Mouse (Mus musculus) forebrain, postnatal 0 days (tissue): ENCODE data around the gene B4galt1. TPM values are rescaled to one million over a fixed set of nuclear protein-coding genes. Genes with fewer than 3 reads are reported as not detected.

Experiments
- ATAC-seq: fragments of 200-750 bp; cut with Nextera tagmentation; 2 replicates; pipeline ENCODE4 v1.8.0; 2017; ENCODE audit warnings: mild to moderate bottlenecking, moderate library complexity
- DNase-seq: peaks from one replicate; pipeline ENCODE4 v3.0.0-alpha.2; 2015
- H3K27ac ChIP-seq: fragments of 300-500 bp; sonication (generic); 2 replicates; pipeline ENCODE4 v1.5.1; 2014; ENCODE audit warnings: low read depth, mild to moderate bottlenecking, antibody characterized with exemption, low read length, moderate library complexity, mixed read lengths
- H3K27me3 ChIP-seq: fragments of 300-500 bp; sonication (generic); 2 replicates; pipeline ENCODE4 v1.6.1; 2014; ENCODE audit warnings: mild to moderate bottlenecking, low read length, mixed read lengths; ENCODE audit not compliant: insufficient read depth
- H3K36me3 ChIP-seq: fragments of 300-500 bp; sonication (generic); 2 replicates; pipeline ENCODE4 v1.6.1; 2014; ENCODE audit warnings: mild to moderate bottlenecking, moderate library complexity; ENCODE audit not compliant: insufficient read depth
- H3K4me1 ChIP-seq: fragments of 300-500 bp; sonication (generic); 2 replicates; pipeline ENCODE4 v1.6.1; 2014; ENCODE audit warnings: antibody characterized with exemption; ENCODE audit not compliant: insufficient read depth
- H3K4me2 ChIP-seq: fragments of 300-500 bp; sonication (generic); 2 replicates; pipeline ENCODE4 v1.6.1; 2014; ENCODE audit warnings: low read depth, mild to moderate bottlenecking, moderate library complexity
- H3K4me3 ChIP-seq: fragments of 300-500 bp; sonication (generic); 2 replicates; pipeline ENCODE4 v1.5.1; 2014; ENCODE audit warnings: low read depth, low read length, mixed read lengths
- H3K9ac ChIP-seq: fragments of 300-500 bp; sonication (generic); 2 replicates; pipeline ENCODE4 v1.6.1; 2014; ENCODE audit warnings: mild to moderate bottlenecking
- H3K9me3 ChIP-seq: fragments of 300-500 bp; sonication (generic); 2 replicates; pipeline ENCODE4 v1.6.1; 2016; ENCODE audit warnings: low read length
- CTCF ChIP-seq: sonication (generic); IDR thresholded peaks from 2 replicates; pipeline ENCODE4 v1.5.1; 2016; ENCODE audit warnings: antibody characterized with exemption, control low read depth, low read depth
- WGBS: fragments of 180-500 bp; shearing (Covaris S2); extraction: QIAGEN DNeasy Blood & Tissue Kit; methylation state at CpG from one replicate; pipeline ENCODE4 v1.1.7; 2014; 5-methylcytosine and 5-hydroxymethylcytosine counted together
- polyA plus RNA-seq: library from polyadenylated mRNA; unstranded; fragments of >200 nt; fragmentation: Nextera tagmentation; extraction: Ambion mirVana; gene quantifications from 2 replicates; pipeline ENCODE4 v1.2.1, GENCODE M21; 2015
- total RNA-seq: library from RNA; depleted of rRNA; stranded (reverse); fragments of >200 nt; gene quantifications from 2 replicates; pipeline ENCODE4 v1.2.3, GENCODE M21; 2014

B4galt1 gene
- total and polyA plus RNA-seq, 2 experiments from 2014 or later: 4.9 to 10.0 TPM

DNA sequence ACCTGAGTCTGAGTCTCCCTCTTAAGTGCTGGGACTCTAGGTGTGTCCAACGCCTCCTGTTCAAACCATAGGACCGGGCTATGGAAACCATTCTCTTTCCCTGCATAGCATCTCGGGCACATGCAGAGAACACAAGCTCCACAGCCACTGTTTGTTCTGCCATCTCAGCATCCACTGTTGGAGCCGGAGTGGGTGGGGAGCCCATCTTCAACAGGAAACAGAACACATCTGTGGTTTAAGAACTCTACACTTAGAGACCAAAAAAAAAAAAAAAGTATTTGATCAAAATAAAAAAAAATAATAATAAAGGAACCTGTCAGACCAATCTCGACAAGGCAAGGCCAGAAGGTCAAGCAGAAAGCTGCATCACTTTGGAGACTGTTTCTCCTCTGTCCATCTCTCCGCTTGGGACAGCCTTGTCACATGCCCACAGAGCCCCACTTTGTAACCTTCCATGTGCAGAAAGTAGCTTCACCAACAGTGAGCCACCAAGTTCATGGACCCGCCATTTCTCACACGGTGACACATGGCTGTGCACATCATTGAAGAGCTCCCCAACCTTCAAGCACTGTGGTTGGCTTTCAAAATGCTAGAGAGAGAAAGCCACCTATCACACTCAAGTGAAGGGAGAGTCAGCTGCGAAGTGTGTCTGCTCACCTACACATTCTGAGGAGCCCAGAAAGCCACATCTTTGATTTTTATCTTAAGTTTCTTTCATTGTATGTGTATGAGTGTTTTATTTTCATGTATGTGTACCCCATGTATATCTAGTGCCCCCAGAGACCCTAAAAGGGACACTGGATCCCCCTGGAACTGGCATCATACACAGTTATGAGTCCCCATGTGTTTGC, 20.2 kb downstream of the B4galt1 start:
- no peak for TF ChIP-seq CTCF
- no peaks in the 10 kb centered on the region for H3K36me3 ChIP-seq
- no peaks in the 10 kb centered on the region for H3K27me3 ChIP-seq
- no peaks in the 10 kb centered on the region for H3K9me3 ChIP-seq
- no peak overlapping the region for H3K4me3 ChIP-seq
- 95% methylated on average over 9 of the region's 9 CpGs for WGBS
- 0 out of 2 replicates have a peak, but pooled peaks cover 3% of the 10 kb centered on the region for H3K4me1 ChIP-seq
- H3K9ac ChIP-seq: no peak overlapping the region
- ATAC-seq (no peak), DNase-seq (no peak)
- no peak overlapping the region for H3K4me2 ChIP-seq
- no peak overlapping the region for H3K27ac ChIP-seq

DNA sequence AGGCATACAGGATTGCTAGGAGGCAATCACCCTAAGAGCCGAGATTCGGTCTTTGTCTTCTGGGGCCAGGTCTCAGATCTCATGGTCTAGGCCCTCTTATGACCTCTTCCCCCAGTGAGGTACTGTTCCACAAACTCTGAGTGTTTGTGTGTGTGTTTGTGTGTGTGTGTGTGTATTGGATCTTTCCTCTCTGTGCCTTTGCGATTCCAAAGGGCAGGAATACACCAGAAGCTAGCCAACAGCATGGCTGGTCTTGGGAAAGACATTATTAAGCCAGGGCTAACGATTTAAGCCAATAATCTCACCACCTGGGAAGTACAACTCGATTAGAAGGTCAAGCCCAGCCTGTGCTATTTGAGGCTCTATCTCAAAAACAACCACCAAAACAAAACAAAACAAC, 23.3 kb downstream of the B4galt1 start:
- Histone ChIP-seq H3K36me3 (no peaks in the 10 kb centered on the region), H3K9ac (no peak overlapping the region), H3K27me3 (no peaks in the 10 kb centered on the region), H3K27ac (no peak overlapping the region), H3K4me3 (no peak overlapping the region), H3K4me2 (no peak overlapping the region), H3K4me1 (no peaks in the 10 kb centered on the region), H3K9me3 (no peaks in the 10 kb centered on the region)
- ATAC-seq (no peak), DNase-seq (no peak)
- WGBS: 75% methylated on average over 5 of the region's 5 CpGs
- TF ChIP-seq CTCF: no peak

- Histone ChIP-seq H3K4me2 (no peak overlapping the region), H3K4me3 (no peak overlapping the region), H3K9ac (no peak overlapping the region), H3K27me3 (no peaks in the 10 kb centered on the region), H3K9me3 (no peaks in the 10 kb centered on the region), H3K27ac (no peak overlapping the region), H3K4me1 (no peaks in the 10 kb centered on the region), H3K36me3 (no peaks in the 10 kb centered on the region)
- DNase-seq: no peak
- no peak for ATAC-seq
- no peak for TF ChIP-seq CTCF
- 89% methylated on average over 13 of the region's 13 CpGs for WGBS
These were observed 24.0 kb downstream of the B4galt1 start for GRCm38 (mm10) chr4:40829654-40830400.

DNA sequence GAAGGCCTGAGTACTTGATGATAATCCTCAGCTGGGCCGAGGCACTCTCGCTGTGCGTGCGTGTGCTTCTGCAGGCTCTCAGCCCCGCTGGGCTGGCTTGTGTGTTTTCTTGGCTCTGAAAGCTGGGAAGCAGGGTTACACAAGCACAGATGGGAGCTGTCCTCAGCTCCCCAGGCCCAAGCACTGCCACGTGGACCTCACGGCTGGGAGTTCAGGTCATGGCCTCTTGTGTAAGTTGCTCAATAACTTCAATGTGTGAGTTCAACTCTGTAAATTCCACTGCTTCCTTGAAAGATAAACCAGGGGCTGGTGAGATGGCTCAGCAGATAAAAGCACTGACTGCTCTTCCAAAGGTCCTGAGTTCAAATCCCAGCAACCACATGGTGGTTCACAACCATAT, 24.9 kb downstream of the B4galt1 start:
- WGBS: 81% methylated on average over 7 of the region's 7 CpGs
- Histone ChIP-seq H3K9me3 (no peaks in the 10 kb centered on the region), H3K27ac (no peak overlapping the region), H3K9ac (no peak overlapping the region), H3K4me2 (no peak overlapping the region), H3K27me3 (no peaks in the 10 kb centered on the region), H3K4me1 (no peaks in the 10 kb centered on the region), H3K36me3 (no peaks in the 10 kb centered on the region), H3K4me3 (no peak overlapping the region)
- ATAC-seq (no peak), DNase-seq (no peak)
- TF ChIP-seq CTCF: no peak

DNA sequence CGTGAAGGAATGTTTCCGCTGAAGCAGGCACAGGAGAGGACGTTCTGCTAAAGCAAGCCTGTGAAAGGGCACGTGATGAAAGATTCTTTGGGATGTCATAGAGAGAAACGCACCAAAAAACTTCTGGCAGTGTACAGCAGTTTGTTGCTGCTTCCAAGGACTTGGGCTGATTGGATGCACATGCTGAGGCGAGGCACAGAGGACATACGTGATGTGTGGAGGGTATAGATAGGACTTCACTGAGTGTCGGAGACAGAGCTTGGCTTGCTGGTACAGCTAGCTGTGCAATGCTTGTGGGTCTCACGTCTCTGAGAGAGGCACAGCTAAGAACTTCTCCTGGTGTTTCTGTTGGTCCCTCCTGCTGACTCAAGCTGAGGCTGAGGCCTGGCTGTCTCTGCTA, 25.9 kb downstream of the B4galt1 start:
- H3K27ac ChIP-seq: no peak overlapping the region
- no peak for DNase-seq
- no peaks in the 10 kb centered on the region for H3K27me3 ChIP-seq
- H3K4me2 ChIP-seq: no peak overlapping the region
- ATAC-seq: no peak
- no peaks in the 10 kb centered on the region for H3K4me1 ChIP-seq
- WGBS: 92% methylated on average over 9 of the region's 9 CpGs
- H3K36me3 ChIP-seq: no peaks in the 10 kb centered on the region
- TF ChIP-seq CTCF: no peak
- no peak overlapping the region for H3K4me3 ChIP-seq
- no peak overlapping the region for H3K9ac ChIP-seq
- no peaks in the 10 kb centered on the region for H3K9me3 ChIP-seq

DNA sequence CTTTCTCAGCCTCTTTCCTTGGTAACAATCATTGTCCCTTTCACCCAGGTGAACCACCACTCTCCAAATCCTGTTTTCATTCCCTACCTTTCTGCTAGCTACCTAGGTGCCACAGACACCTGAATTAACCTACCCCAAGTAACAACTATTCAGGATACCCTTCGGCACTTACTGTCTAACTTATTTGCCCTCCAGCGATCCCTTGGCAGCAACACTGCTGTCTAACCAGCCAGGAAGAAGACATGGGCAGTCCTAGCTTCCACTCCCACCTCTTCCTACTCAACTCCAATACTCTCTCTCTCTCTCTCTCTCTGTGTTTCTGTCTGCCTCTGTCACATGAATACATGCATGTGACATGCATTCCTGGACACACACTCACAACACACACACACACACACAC, 27.0 kb downstream of the B4galt1 start:
- DNase-seq: no peak
- WGBS: 96% methylated on average over 2 of the region's 2 CpGs
- no peak overlapping the region for H3K4me3 ChIP-seq

DNA sequence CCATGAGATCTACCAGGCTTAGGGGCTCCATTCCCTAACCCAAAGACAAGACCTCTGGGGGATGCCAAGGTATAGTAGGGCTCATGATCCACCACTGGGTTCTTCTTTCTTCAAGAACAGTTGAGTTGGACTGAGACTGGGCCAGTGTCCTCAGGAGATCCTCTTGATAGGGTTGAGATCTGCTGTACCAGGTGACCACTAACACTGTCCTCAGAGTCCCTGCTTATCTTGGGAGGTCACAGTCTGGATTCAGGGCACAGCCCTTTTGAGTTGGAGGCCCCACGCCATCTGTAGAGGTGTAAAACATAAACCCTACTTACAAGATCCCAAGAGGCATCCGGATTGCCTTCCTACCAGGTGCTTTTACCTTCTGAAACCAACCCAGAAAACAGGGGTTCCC, 27.8 kb downstream of the B4galt1 start:
- WGBS: 100% methylated on average over 2 of the region's 2 CpGs
- no peak overlapping the region for H3K4me3 ChIP-seq
- no peaks in the 10 kb centered on the region for H3K4me1 ChIP-seq
- H3K4me2 ChIP-seq: no peak overlapping the region
- H3K9ac ChIP-seq: no peak overlapping the region
- no peak overlapping the region for H3K27ac ChIP-seq
- H3K36me3 ChIP-seq: no peaks in the 10 kb centered on the region
- TF ChIP-seq CTCF: no peak
- ATAC-seq (no peak), DNase-seq (no peak)
- H3K9me3 ChIP-seq: no peaks in the 10 kb centered on the region
- H3K27me3 ChIP-seq: no peaks in the 10 kb centered on the region

More for the DNA sequence above, 27.0 kb downstream of the B4galt1 start:
- Histone ChIP-seq H3K9me3 (no peaks in the 10 kb centered on the region), H3K36me3 (no peaks in the 10 kb centered on the region), H3K27ac (no peak overlapping the region), H3K4me2 (no peak overlapping the region), H3K4me1 (no peaks in the 10 kb centered on the region), H3K9ac (no peak overlapping the region), H3K27me3 (no peaks in the 10 kb centered on the region)
- ATAC-seq: no peak
- no peak for TF ChIP-seq CTCF
